Mouse (Mus musculus): ENCODE results near the gene Dlg4. TPM values are rescaled to one million over a fixed set of nuclear protein-coding genes. Genes with fewer than 3 reads are reported as not detected.
A peak's percentile ranks its signal among the peaks of the same experiment; 100 is the strongest.

Gene Dlg4
- polyA plus RNA-seq, 1 experiment from 2014 or later, result 4.8 TPM

GRCm38 (mm10) chr11:70020731-70021263 lies 4.1 kb downstream of the Dlg4 start:
- H3K9me3 ChIP-seq (replicated peaks), result no peaks in the 10 kb centered on the region
- peak overlapping the region; percentile 95 for H3K4me2 ChIP-seq
- peaks cover 56% of the 10 kb centered on the region for H3K4me1 ChIP-seq (replicated peaks)
- no peaks in the 10 kb centered on the region for H3K36me3 ChIP-seq
- no peaks in the 10 kb centered on the region for H3K27me3 ChIP-seq
- H3K9ac ChIP-seq, result peak overlapping the region; percentile 39
- peak; percentile 85 for ATAC-seq (replicated peaks; ENCODE audit: insufficient number of reproducible peaks, insufficient read depth, low FRiP score, low read depth)
- peak overlapping the region; percentile 82 for H3K27ac ChIP-seq
- WGBS, result under 1% methylated on average over 8 of the region's 8 CpGs
- H3K4me3 ChIP-seq, result peak overlapping the region; percentile 61

- 3% methylated on average over 40 of the region's 40 CpGs for WGBS
- H3K27me3 ChIP-seq, result no peaks in the 10 kb centered on the region
- H3K4me3 ChIP-seq, result peak overlapping the region; percentile 61
- ATAC-seq (replicated peaks; ENCODE audit: insufficient number of reproducible peaks, insufficient read depth, low FRiP score, low read depth), result peak; percentile 69
- H3K4me1 ChIP-seq (replicated peaks), result peaks cover 63% of the 10 kb centered on the region
- H3K4me2 ChIP-seq, result peak overlapping the region; percentile 95
- H3K36me3 ChIP-seq, result no peaks in the 10 kb centered on the region
- no peaks in the 10 kb centered on the region for H3K9me3 ChIP-seq (replicated peaks)
- H3K27ac ChIP-seq, result peak overlapping the region; percentile 82
- peak overlapping the region; percentile 39 for H3K9ac ChIP-seq
Measured at GRCm38 (mm10) chr11:70021264-70022132, 4.8 kb downstream of the Dlg4 start.

- Histone ChIP-seq H3K4me1 (replicated peaks) (peaks cover 69% of the 10 kb centered on the region), H3K9me3 (replicated peaks) (no peaks in the 10 kb centered on the region), H3K4me3 (peak overlapping the region; percentile 43), H3K36me3 (no peaks in the 10 kb centered on the region), H3K9ac (peak overlapping the region; percentile 28; the same call in 1 of the 2 replicates), H3K27me3 (no peaks in the 10 kb centered on the region), H3K4me2 (peak overlapping the region; percentile 67), H3K27ac (no peak overlapping the region)
- WGBS, result 5% methylated on average over 29 of the region's 29 CpGs
- ATAC-seq (replicated peaks; ENCODE audit: insufficient number of reproducible peaks, insufficient read depth, low FRiP score, low read depth), result no peak
Measured at GRCm38 (mm10) chr11:70023481-70024150, 6.9 kb downstream of the Dlg4 start.

- WGBS, result 19% methylated on average over 6 of the region's 6 CpGs
- Histone ChIP-seq H3K4me3 (peak overlapping the region; percentile 43), H3K9me3 (replicated peaks) (no peaks in the 10 kb centered on the region), H3K36me3 (no peaks in the 10 kb centered on the region), H3K27me3 (no peaks in the 10 kb centered on the region), H3K9ac (peak overlapping the region; percentile 28; the same call in 1 of the 2 replicates), H3K4me2 (peak overlapping the region; percentile 67), H3K27ac (no peak overlapping the region), H3K4me1 (replicated peaks) (peaks cover 70% of the 10 kb centered on the region)
- no peak for ATAC-seq (replicated peaks; ENCODE audit: insufficient number of reproducible peaks, insufficient read depth, low FRiP score, low read depth)
Measured at GRCm38 (mm10) chr11:70024151-70024514, 7.4 kb downstream of the Dlg4 start.

- Histone ChIP-seq H3K4me3 (peak overlapping the region; percentile 40), H3K27ac (peak overlapping the region; percentile 62), H3K4me2 (peak overlapping the region; percentile 54), H3K27me3 (no peaks in the 10 kb centered on the region), H3K9me3 (replicated peaks) (no peaks in the 10 kb centered on the region), H3K9ac (no peak overlapping the region), H3K4me1 (replicated peaks) (peaks cover 55% of the 10 kb centered on the region), H3K36me3 (peaks cover 8% of the 10 kb centered on the region)
- ATAC-seq (replicated peaks; ENCODE audit: insufficient number of reproducible peaks, insufficient read depth, low FRiP score, low read depth), result peak; percentile 54
- 7% methylated on average over 18 of the region's 19 CpGs for WGBS
Measured at GRCm38 (mm10) chr11:70026689-70027088, 9.9 kb downstream of the Dlg4 start.

- peak overlapping the region; percentile 62; the same call in 1 of the 2 replicates for H3K27ac ChIP-seq
- no peak for ATAC-seq (replicated peaks; ENCODE audit: insufficient number of reproducible peaks, insufficient read depth, low FRiP score, low read depth)
- WGBS, result 35% methylated on average over 9 of the region's 9 CpGs
Measured at GRCm38 (mm10) chr11:70027397-70027796, 10.7 kb downstream of the Dlg4 start.

GRCm38 (mm10) chr11:70028401-70029129 lies 11.8 kb downstream of the Dlg4 start:
- H3K4me1 ChIP-seq (replicated peaks), result peaks cover 51% of the 10 kb centered on the region
- ATAC-seq (replicated peaks; ENCODE audit: insufficient number of reproducible peaks, insufficient read depth, low FRiP score, low read depth), result no peak

More at GRCm38 (mm10) chr11:70027397-70027796, 10.7 kb downstream of the Dlg4 start:
- H3K4me1 ChIP-seq (replicated peaks), result peaks cover 55% of the 10 kb centered on the region
- peak overlapping the region; percentile 54 for H3K4me2 ChIP-seq
- H3K36me3 ChIP-seq, result peaks cover 12% of the 10 kb centered on the region
- H3K4me3 ChIP-seq, result peak overlapping the region; percentile 40
- H3K9me3 ChIP-seq (replicated peaks), result no peaks in the 10 kb centered on the region
- H3K9ac ChIP-seq, result peak overlapping the region; percentile 17; the same call in 1 of the 2 replicates
- H3K27me3 ChIP-seq, result no peaks in the 10 kb centered on the region

GRCm38 (mm10) chr11:70029130-70029801 lies 12.5 kb downstream of the Dlg4 start:
- WGBS, result 1% methylated on average over 20 of the region's 20 CpGs
- H3K4me2 ChIP-seq, result peak overlapping the region; percentile 57
- peaks cover 15% of the 10 kb centered on the region for H3K36me3 ChIP-seq
- H3K27me3 ChIP-seq, result no peaks in the 10 kb centered on the region
- H3K27ac ChIP-seq, result peak overlapping the region; percentile 62
- H3K4me1 ChIP-seq (replicated peaks), result peaks cover 46% of the 10 kb centered on the region
- no peaks in the 10 kb centered on the region for H3K9me3 ChIP-seq (replicated peaks)
- no peak overlapping the region for H3K9ac ChIP-seq
- peak; percentile 74 for ATAC-seq (replicated peaks; ENCODE audit: insufficient number of reproducible peaks, insufficient read depth, low FRiP score, low read depth)
- peak overlapping the region; percentile 32 for H3K4me3 ChIP-seq

More at GRCm38 (mm10) chr11:70028401-70029129, 11.8 kb downstream of the Dlg4 start:
- Histone ChIP-seq H3K36me3 (peaks cover 15% of the 10 kb centered on the region), H3K4me3 (peak overlapping the region; percentile 32), H3K27ac (peak overlapping the region; percentile 62), H3K27me3 (no peaks in the 10 kb centered on the region), H3K9ac (no peak overlapping the region), H3K4me2 (peak overlapping the region; percentile 57), H3K9me3 (replicated peaks) (no peaks in the 10 kb centered on the region)
- 23% methylated on average over 12 of the region's 12 CpGs for whole genome bisulfite sequencing

GRCm38 (mm10) chr11:70029829-70030550 lies 13.2 kb downstream of the Dlg4 start:
- Histone ChIP-seq H3K9me3 (replicated peaks) (no peaks in the 10 kb centered on the region), H3K27ac (no peak overlapping the region), H3K27me3 (no peaks in the 10 kb centered on the region), H3K36me3 (peaks cover 15% of the 10 kb centered on the region), H3K4me3 (peak overlapping the region; percentile 32; the same call in 1 of the 2 replicates), H3K9ac (no peak overlapping the region), H3K4me1 (replicated peaks) (peaks cover 45% of the 10 kb centered on the region), H3K4me2 (peak overlapping the region; percentile 57)
- no peak for ATAC-seq (replicated peaks; ENCODE audit: insufficient number of reproducible peaks, insufficient read depth, low FRiP score, low read depth)
- WGBS, result 53% methylated on average over 11 of the region's 11 CpGs

Data from heart, embryonic 15.5 days (tissue).